Mouse (Mus musculus) embryo, embryonic 11 days (tissue): Measurements from ENCODE around the gene Rai14.
"Not testable (repeated sequence)": the region's sequence is repeated elsewhere in the genome, so short reads cannot be mapped to it uniquely, and the experiment has no call there.

Experiments used
- DNase-seq: peaks from one replicate; pipeline ENCODE4 v3.0.0-alpha.2; 2015

Gene Rai14

GRCm38 (mm10) chr15:10599413-10599812 is 115.0 kb downstream of the Rai14 start:
- DNase-seq, result peak; percentile 47

- peak; percentile 67 for DNase-seq
Observed at GRCm38 (mm10) chr15:10598259-10599225, 115.9 kb downstream of the Rai14 start.

- DNase-seq, result no peak
Observed at GRCm38 (mm10) chr15:10596871-10597270, 117.6 kb downstream of the Rai14 start.

GRCm38 (mm10) chr15:10595408-10595807 is 119.0 kb downstream of the Rai14 start:
- no peak for DNase-seq

- no peak for DNase-seq
Observed at GRCm38 (mm10) chr15:10594910-10595309, 119.5 kb downstream of the Rai14 start.

- DNase-seq, result no peak
Observed at GRCm38 (mm10) chr15:10593094-10593493, 121.3 kb downstream of the Rai14 start.

GRCm38 (mm10) chr15:10586565-10586964 is 127.9 kb downstream of the Rai14 start:
- DNase-seq, result no peak

GRCm38 (mm10) chr15:10584359-10585187 is 129.9 kb downstream of the Rai14 start:
- DNase-seq, result no peak

- DNase-seq, result peak; percentile 85
Observed at GRCm38 (mm10) chr15:10583408-10583807, 131.0 kb downstream of the Rai14 start.

- no peak for DNase-seq
Observed at GRCm38 (mm10) chr15:10579159-10579558, 135.3 kb downstream of the Rai14 start.

GRCm38 (mm10) chr15:10566486-10566885 is 147.9 kb downstream of the Rai14 start:
- DNase-seq, result no peak

GRCm38 (mm10) chr15:10564201-10564600 is 150.2 kb downstream of the Rai14 start:
- no peak for DNase-seq

- no peak for DNase-seq
Observed at GRCm38 (mm10) chr15:10562281-10562680, 152.1 kb downstream of the Rai14 start.

GRCm38 (mm10) chr15:10560005-10560404 is 154.4 kb downstream of the Rai14 start:
- DNase-seq, result no peak

GRCm38 (mm10) chr15:10558465-10558864 is 156.0 kb downstream of the Rai14 start, which contains the start of gene Ttc23l:
Gene Ttc23l (minus strand): TSS chr15:10558668.
- no peak for DNase-seq

GRCm38 (mm10) chr15:10554336-10554735 is 160.1 kb downstream of the Rai14 start:
- DNase-seq, result no peak

GRCm38 (mm10) chr15:10540271-10541088 is 173.9 kb downstream of the Rai14 start:
- peak; percentile 34 for DNase-seq

- DNase-seq, result no peak
Observed at GRCm38 (mm10) chr15:10535969-10536368, 178.5 kb downstream of the Rai14 start.

- no peak for DNase-seq
Observed at GRCm38 (mm10) chr15:10534591-10534990, 179.8 kb downstream of the Rai14 start.

GRCm38 (mm10) chr15:10533361-10533760 is 181.1 kb downstream of the Rai14 start:
- DNase-seq, result not testable (repeated sequence)

GRCm38 (mm10) chr15:10531352-10531751 is 183.1 kb downstream of the Rai14 start:
- no peak for DNase-seq

- no peak for DNase-seq
Observed at GRCm38 (mm10) chr15:10525896-10526295, 188.5 kb downstream of the Rai14 start.
